Mouse (Mus musculus) ES-E14 (cell line): ENCODE measurements around the gene Rasal1. TPM values are rescaled to one million over a fixed set of nuclear protein-coding genes. Genes with fewer than 3 reads are reported as not detected.

Source experiments
- DNase-seq: peaks from one replicate; pipeline ENCODE4 v3.0.0-alpha.2; 2013; ENCODE audit warnings: low read depth, low spot score
- H3K27ac ChIP-seq: 2 replicates; pipeline ENCODE4 v1.5.1; 2012; ENCODE audit warnings: low read depth, mild to moderate bottlenecking, low read length, moderate library complexity, mixed read lengths; ENCODE audit not compliant: poor library complexity, insufficient read depth, severe bottlenecking
- H3K36me3 ChIP-seq: 2 replicates; pipeline ENCODE4 v1.6.1; 2012; ENCODE audit warnings: mild to moderate bottlenecking, low read length, moderate library complexity, mixed read lengths; ENCODE audit not compliant: control insufficient read depth, poor library complexity, insufficient read depth, severe bottlenecking
- H3K4me1 ChIP-seq, 2 experiments: fragments of 150-350 bp in 1 of 2; sonication (generic) in 1 of 2; 2 replicates each; pipeline ENCODE4 v1.6.1; 2012; ENCODE audit warnings: low read length in 2 of 2, mild to moderate bottlenecking in 1 of 2, mixed read lengths in 1 of 2; ENCODE audit not compliant: control insufficient read depth in 2 of 2, insufficient read depth in 2 of 2, poor library complexity in 1 of 2
- H3K4me3 ChIP-seq, 2 experiments: fragments of 150-350 bp in 1 of 2; sonication (generic) in 1 of 2; 2 replicates each; pipeline ENCODE4 v1.5.1; 2012; ENCODE audit warnings: low read length in 2 of 2, low read depth in 1 of 2, mild to moderate bottlenecking in 1 of 2, mixed read lengths in 1 of 2; ENCODE audit not compliant: insufficient read depth in 1 of 2, poor library complexity in 1 of 2, severe bottlenecking in 1 of 2
- H3K9ac ChIP-seq: 2 replicates; pipeline ENCODE4 v1.6.1; 2012; ENCODE audit warnings: low read depth, mild to moderate bottlenecking, low read length, mixed read lengths; ENCODE audit not compliant: poor library complexity, insufficient read depth, severe bottlenecking
- H3K9me3 ChIP-seq: fragments of 150-350 bp; sonication (generic); 2 replicates; pipeline ENCODE4 v1.6.1; 2012; ENCODE audit warnings: low read depth, mild to moderate bottlenecking, low read length; ENCODE audit not compliant: control insufficient read depth, insufficient read depth
- CHD2 ChIP-seq: IDR thresholded peaks from 2 replicates; pipeline ENCODE4 v1.6.1; 2014; ENCODE audit warnings: mild to moderate bottlenecking, low read depth, low read length, inconsistent platforms
- HCFC1 ChIP-seq: IDR thresholded peaks from 2 replicates; pipeline ENCODE4 v1.6.1; 2012; ENCODE audit warnings: low read length, inconsistent platforms, borderline replicate concordance; ENCODE audit not compliant: insufficient read depth
- MAFK ChIP-seq: IDR thresholded peaks from 2 replicates; pipeline ENCODE4 v1.6.1; 2014; ENCODE audit warnings: mild to moderate bottlenecking, low read depth, low read length, inconsistent platforms; ENCODE audit not compliant: insufficient read depth
- ZC3H11A ChIP-seq: IDR thresholded peaks from 2 replicates; pipeline ENCODE4 v1.6.1; 2012; ENCODE audit warnings: low read depth, mild to moderate bottlenecking, inconsistent platforms, low read length, borderline replicate concordance
- ZNF384 ChIP-seq: IDR thresholded peaks from 2 replicates; pipeline ENCODE4 v1.6.1; 2012; ENCODE audit warnings: low read depth, low read length, inconsistent platforms
- in situ Hi-C, 2 experiments: fragments of 600-800 bp; cut with MboI; formaldehyde crosslinking; loops; one replicate each; pipeline ENCODE4 v1.15.1; 2025; ENCODE audit warnings: low sequenced_read_pairs in 2 of 2, inconsistent platforms in 1 of 2; ENCODE audit not compliant: unreplicated experiment in 2 of 2
- total RNA-seq: library from RNA; depleted of rRNA; stranded (reverse); fragments of 300-350 nt; gene quantifications from 2 replicates; pipeline ENCODE4 v1.2.3, GENCODE M21; 2012

The Rasal1 gene
- total RNA-seq, 1 experiment, result 3.5 TPM

GRCm38 (mm10) chr5:120606590-120607200 lies 41.9 kb upstream of the Rasal1 start:
- Histone ChIP-seq H3K4me3 (peak overlapping the region; percentile 50 to 70), H3K27ac (no peak overlapping the region), H3K9me3 (no peaks in the 10 kb centered on the region), H3K36me3 (peaks cover 15% of the 10 kb centered on the region; the same call in 1 of the 2 replicates), H3K9ac (peak overlapping the region; percentile 65), H3K4me1 (peaks cover 0 to 16% of the 10 kb centered on the region in 2 experiments; a peak in 1 of 4 replicates)
- no peak for TF ChIP-seq MAFK
- no peak for TF ChIP-seq ZC3H11A
- TF ChIP-seq ZNF384, result no peak
- TF ChIP-seq CHD2, result no peak
- no peak for TF ChIP-seq HCFC1
- in situ Hi-C loops, result no loop called here
- DNase-seq, result no peak

DNA sequence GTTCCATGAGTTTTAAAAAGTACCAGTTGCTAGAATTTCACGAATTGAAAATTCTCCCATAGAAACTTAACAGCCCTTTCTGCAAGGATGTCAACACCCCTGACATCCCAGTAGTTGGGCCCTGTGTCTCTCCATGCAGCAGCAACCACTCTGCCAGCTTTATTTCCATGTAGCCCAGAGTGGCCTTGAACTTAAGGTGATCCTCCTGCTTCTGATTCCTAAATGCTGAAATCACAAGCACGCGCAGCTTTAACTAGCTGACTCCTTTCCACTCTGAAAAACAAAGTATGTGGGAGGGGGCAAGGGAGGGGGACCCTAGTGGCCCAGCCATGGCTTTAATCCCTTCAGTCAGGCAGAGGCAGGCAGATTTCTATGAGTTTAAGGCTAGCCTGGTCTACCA lies 41.3 kb upstream of the Rasal1 start:
- no peak for DNase-seq
- Histone ChIP-seq H3K9me3 (no peaks in the 10 kb centered on the region), H3K4me3 (no peak overlapping the region), H3K27ac (no peak overlapping the region), H3K36me3 (peaks cover 15% of the 10 kb centered on the region; the same call in 1 of the 2 replicates), H3K4me1 (peaks cover 0 to 10% of the 10 kb centered on the region in 2 experiments; a peak in 1 of 4 replicates), H3K9ac (no peak overlapping the region)
- TF ChIP-seq CHD2 (no peak), ZC3H11A (no peak), MAFK (no peak), ZNF384 (no peak), HCFC1 (no peak)
- in situ Hi-C loops, result no loop called here

DNA sequence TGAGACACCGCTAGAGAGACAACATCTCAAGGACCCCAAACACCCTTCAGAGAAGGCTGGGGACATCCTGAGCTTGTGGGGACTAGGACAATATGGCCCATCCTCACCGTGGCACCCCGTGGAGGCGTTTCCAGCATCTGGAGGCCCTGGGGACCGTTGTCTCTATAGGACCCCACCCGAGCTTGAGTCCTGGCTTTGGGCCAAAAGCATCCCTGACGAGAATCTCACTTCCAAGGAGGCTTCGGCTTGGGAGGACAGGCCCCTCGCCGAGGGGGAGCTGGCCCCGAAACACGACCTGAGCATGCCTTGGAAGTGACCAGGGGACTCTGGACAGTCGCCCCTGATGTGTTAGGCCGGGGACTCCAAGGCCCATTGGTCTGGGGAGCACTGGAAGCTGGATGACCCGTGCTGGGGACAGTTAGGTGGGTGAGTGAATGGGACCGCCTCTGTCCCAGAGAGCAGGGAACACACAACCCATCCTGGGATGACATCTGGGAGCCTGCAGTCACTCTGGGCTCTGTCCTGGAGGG lies 39.3 kb upstream of the Rasal1 start:
- Histone ChIP-seq H3K36me3 (peaks cover 13% of the 10 kb centered on the region; the same call in 1 of the 2 replicates), H3K4me1 (peaks cover 0 to 10% of the 10 kb centered on the region in 2 experiments; a peak in 1 of 4 replicates), H3K9ac (no peak overlapping the region), H3K27ac (no peak overlapping the region), H3K4me3 (no peak overlapping the region), H3K9me3 (no peaks in the 10 kb centered on the region)
- DNase-seq, result no peak
- TF ChIP-seq CHD2 (no peak), ZC3H11A (no peak), MAFK (no peak), HCFC1 (no peak), ZNF384 (no peak)
- in situ Hi-C loops, result no loop called here

DNA sequence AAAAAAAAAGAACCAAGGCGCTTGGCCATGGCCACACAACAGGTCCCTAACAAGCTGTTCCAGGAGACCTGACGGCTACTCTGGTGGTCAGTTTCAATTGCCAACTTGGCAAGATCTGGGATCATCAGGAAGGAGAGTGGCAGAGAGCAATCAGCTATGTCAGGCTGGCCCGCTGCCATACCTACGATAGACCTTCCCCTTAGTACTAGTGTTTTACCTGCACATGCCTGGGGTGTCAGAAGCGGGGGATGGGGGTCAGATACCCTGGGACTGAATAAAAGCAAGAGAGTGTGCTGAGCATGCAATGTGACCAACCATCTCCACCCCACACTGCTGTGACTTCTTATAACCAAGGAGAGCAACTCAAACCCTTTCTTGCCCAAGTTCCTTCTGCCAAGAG lies 37.7 kb upstream of the Rasal1 start:
- in situ Hi-C loops, result no loop called here
- no peak for TF ChIP-seq CHD2
- no peak for TF ChIP-seq ZC3H11A
- TF ChIP-seq HCFC1, result no peak
- TF ChIP-seq MAFK, result no peak
- no peak for TF ChIP-seq ZNF384
- Histone ChIP-seq H3K27ac (no peak overlapping the region), H3K4me1 (peaks cover 0 to 9% of the 10 kb centered on the region in 2 experiments; a peak in 1 of 4 replicates), H3K36me3 (peaks cover 13% of the 10 kb centered on the region; the same call in 1 of the 2 replicates), H3K9me3 (no peaks in the 10 kb centered on the region), H3K9ac (no peak overlapping the region; the same call in 1 of the 2 replicates), H3K4me3 (no peak overlapping the region; a peak in 1 of 4 replicates)
- no peak for DNase-seq
